Mouse (Mus musculus) liver, postnatal 0 days (tissue): ENCODE data around the gene Gpc1. TPM values are rescaled to one million over a fixed set of nuclear protein-coding genes. Genes with fewer than 3 reads are reported as not detected.

Experiments
- ATAC-seq: fragments of 200-750 bp; cut with Nextera tagmentation; 2 replicates; pipeline ENCODE4 v1.8.0; 2017; ENCODE audit warnings: mild to moderate bottlenecking, moderate library complexity
- DNase-seq: peaks from one replicate; pipeline ENCODE4 v3.0.0-alpha.2; 2016
- H3K27ac ChIP-seq: fragments of 300-500 bp; sonication (generic); 2 replicates; pipeline ENCODE4 v1.5.1; 2014; ENCODE audit warnings: antibody characterized with exemption, moderate library complexity, mild to moderate bottlenecking, low read depth
- H3K27me3 ChIP-seq: fragments of 300-500 bp; sonication (generic); 2 replicates; pipeline ENCODE4 v1.6.1; 2014; ENCODE audit warnings: low read length, control low read depth, mixed read lengths; ENCODE audit not compliant: insufficient read depth
- H3K36me3 ChIP-seq: fragments of 300-500 bp; sonication (generic); replicated peaks from 2 replicates; pipeline ENCODE4 v1.6.1; 2014; ENCODE audit warnings: mild to moderate bottlenecking, control low read depth, low read length, moderate library complexity, mixed read lengths; ENCODE audit not compliant: insufficient read depth
- H3K4me1 ChIP-seq: fragments of 300-500 bp; sonication (generic); 2 replicates; pipeline ENCODE4 v1.6.1; 2014; ENCODE audit warnings: antibody characterized with exemption, mild to moderate bottlenecking, control low read depth; ENCODE audit not compliant: insufficient read depth
- H3K4me2 ChIP-seq: fragments of 300-500 bp; sonication (generic); 2 replicates; pipeline ENCODE4 v1.6.1; 2014; ENCODE audit warnings: low read depth, mild to moderate bottlenecking, low read length, moderate library complexity, mixed read lengths
- H3K4me3 ChIP-seq: fragments of 300-500 bp; sonication (generic); 2 replicates; pipeline ENCODE4 v1.5.1; 2014; ENCODE audit warnings: low read depth, low read length
- H3K9ac ChIP-seq: fragments of 300-500 bp; sonication (generic); replicated peaks from 2 replicates; pipeline ENCODE4 v1.6.1; 2014; ENCODE audit warnings: mild to moderate bottlenecking, moderate library complexity
- H3K9me3 ChIP-seq: fragments of 300-500 bp; sonication (generic); 2 replicates; pipeline ENCODE4 v1.6.1; 2016; ENCODE audit warnings: mild to moderate bottlenecking, control low read depth, low read length, mixed read lengths
- CTCF ChIP-seq: sonication (generic); IDR thresholded peaks from 2 replicates; pipeline ENCODE4 v1.5.1; 2016; ENCODE audit warnings: antibody characterized with exemption, low read depth
- EP300 ChIP-seq: IDR thresholded peaks from 2 replicates; pipeline ENCODE4 v1.6.1; 2016; ENCODE audit warnings: antibody characterized with exemption, low read depth, mild to moderate bottlenecking
- WGBS: fragments of 180-500 bp; shearing (Covaris S2); extraction: QIAGEN DNeasy Blood & Tissue Kit; methylation state at CpG from one replicate; pipeline ENCODE4 v1.1.7; 2014; ENCODE audit not compliant: insufficient replicate concordance; 5-methylcytosine and 5-hydroxymethylcytosine counted together
- polyA plus RNA-seq: library from polyadenylated mRNA; unstranded; fragments of >200 nt; fragmentation: Nextera tagmentation; extraction: Ambion mirVana; gene quantifications from 2 replicates; pipeline ENCODE4 v1.2.1, GENCODE M21; 2015

Gpc1 gene
- polyA plus RNA-seq, 1 experiment from 2014 or later, result 3.3 TPM

- no peak for DNase-seq
- Histone ChIP-seq H3K4me1 (no peaks in the 10 kb centered on the region), H3K9ac (no peak overlapping the region), H3K4me2 (no peak overlapping the region), H3K9me3 (no peaks in the 10 kb centered on the region), H3K27ac (no peak overlapping the region), H3K27me3 (no peaks in the 10 kb centered on the region), H3K4me3 (no peak overlapping the region), H3K36me3 (no peaks in the 10 kb centered on the region)
- ATAC-seq, result no peak
- TF ChIP-seq EP300, result no peak
- TF ChIP-seq CTCF, result no peak
- WGBS, result 53% methylated on average over 2 of the region's 2 CpGs
Measured at GRCm38 (mm10) chr1:92805836-92806235, 25.6 kb upstream of the Gpc1 start.

- no peak overlapping the region for H3K4me3 ChIP-seq
- no peak overlapping the region for H3K27ac ChIP-seq
- no peaks in the 10 kb centered on the region for H3K4me1 ChIP-seq
- H3K9me3 ChIP-seq, result no peaks in the 10 kb centered on the region
- no peaks in the 10 kb centered on the region for H3K27me3 ChIP-seq
- no peak overlapping the region for H3K9ac ChIP-seq
- no peak for DNase-seq
- WGBS, result 59% methylated on average over 3 of the region's 3 CpGs
- no peak overlapping the region for H3K4me2 ChIP-seq
- TF ChIP-seq EP300 (no peak), CTCF (no peak)
- no peaks in the 10 kb centered on the region for H3K36me3 ChIP-seq
- ATAC-seq, result no peak
Measured at GRCm38 (mm10) chr1:92806720-92807119, 24.7 kb upstream of the Gpc1 start.

GRCm38 (mm10) chr1:92809621-92810020, 21.8 kb upstream of the Gpc1 start:
- ATAC-seq (no peak), DNase-seq (no peak)
- H3K4me2 ChIP-seq, result no peak overlapping the region
- no peaks in the 10 kb centered on the region for H3K4me1 ChIP-seq
- no peaks in the 10 kb centered on the region for H3K36me3 ChIP-seq
- H3K27ac ChIP-seq, result no peak overlapping the region
- no peak overlapping the region for H3K4me3 ChIP-seq
- WGBS, result 68% methylated on average over 4 of the region's 4 CpGs
- no peaks in the 10 kb centered on the region for H3K9me3 ChIP-seq
- TF ChIP-seq CTCF (no peak), EP300 (no peak)
- H3K9ac ChIP-seq, result no peak overlapping the region
- no peaks in the 10 kb centered on the region for H3K27me3 ChIP-seq

- Histone ChIP-seq H3K4me2 (no peak overlapping the region), H3K27ac (no peak overlapping the region), H3K27me3 (no peaks in the 10 kb centered on the region), H3K4me3 (no peak overlapping the region), H3K4me1 (no peaks in the 10 kb centered on the region), H3K36me3 (no peaks in the 10 kb centered on the region), H3K9me3 (no peaks in the 10 kb centered on the region), H3K9ac (no peak overlapping the region)
- no peak for ATAC-seq
- WGBS, result 61% methylated on average over 5 of the region's 5 CpGs
- no peak for DNase-seq
- TF ChIP-seq CTCF (no peak), EP300 (no peak)
Measured at GRCm38 (mm10) chr1:92814319-92814718, 17.1 kb upstream of the Gpc1 start.

GRCm38 (mm10) chr1:92815100-92815499, 16.3 kb upstream of the Gpc1 start:
- Histone ChIP-seq H3K27me3 (no peaks in the 10 kb centered on the region), H3K36me3 (no peaks in the 10 kb centered on the region), H3K27ac (no peak overlapping the region), H3K9me3 (no peaks in the 10 kb centered on the region), H3K4me2 (no peak overlapping the region), H3K4me3 (no peak overlapping the region), H3K4me1 (no peaks in the 10 kb centered on the region), H3K9ac (no peak overlapping the region)
- DNase-seq (no peak), ATAC-seq (no peak)
- TF ChIP-seq CTCF (no peak), EP300 (no peak)
- WGBS, result 86% methylated on average over 9 of the region's 9 CpGs

- Histone ChIP-seq H3K4me3 (no peak overlapping the region), H3K36me3 (no peaks in the 10 kb centered on the region), H3K4me1 (no peaks in the 10 kb centered on the region), H3K9me3 (no peaks in the 10 kb centered on the region), H3K27ac (no peak overlapping the region), H3K9ac (no peak overlapping the region), H3K27me3 (no peaks in the 10 kb centered on the region), H3K4me2 (no peak overlapping the region)
- no peak for DNase-seq
- TF ChIP-seq CTCF (no peak), EP300 (no peak)
- ATAC-seq, result no peak
- WGBS, result 57% methylated on average over 5 of the region's 5 CpGs
Measured at GRCm38 (mm10) chr1:92815756-92816294, 15.6 kb upstream of the Gpc1 start.
